Mouse (Mus musculus) myocyte (in vitro differentiated cells): ENCODE results near the gene Rfc1.

ENCODE experiments used
- MAX ChIP-seq: IDR thresholded peaks from one replicate; pipeline ENCODE4 v1.6.1; 2011; ENCODE audit warnings: low read depth, mild to moderate bottlenecking, control low read depth
- REST ChIP-seq: IDR thresholded peaks from one replicate; pipeline ENCODE4 v1.6.1; 2011; ENCODE audit warnings: mild to moderate bottlenecking, control low read depth, moderate library complexity; ENCODE audit not compliant: insufficient read depth, insufficient read length
- TCF3 ChIP-seq: IDR thresholded peaks from one replicate; pipeline ENCODE4 v1.6.1; 2011; ENCODE audit warnings: low read depth, control low read depth; ENCODE audit not compliant: insufficient read length

- no peak for TF ChIP-seq MAX
- TF ChIP-seq TCF3 = no peak
- no peak for TF ChIP-seq REST
Measured at GRCm38 (mm10) chr5:65354985-65355384, 19.5 kb upstream of the Rfc1 start.
